Mouse (Mus musculus) B cell, adult (primary cell): ENCODE results near the gene Chil1. TPM values are rescaled to one million over a fixed set of nuclear protein-coding genes. Genes with fewer than 3 reads are reported as not detected.

ENCODE experiments used
- total RNA-seq: library from RNA; stranded (reverse); gene quantifications from 4 replicates; pipeline ENCODE4 v1.2.4, GENCODE M21; 2023; ENCODE audit not compliant: inconsistent age

The Chil1 gene
- 0.80 TPM in 1 of 4 replicates, not detected in the others for total RNA-seq

GRCm38 (mm10) chr1:134182025-134182424 is at the start of gene Chil1:
TSS of gene Chil1 (plus strand) at chr1:134182176.

GRCm38 (mm10) chr1:134193126-134193525 is 11.2 kb downstream of the Chil1 start, which contains the start of gene Mybph:
TSS of gene Mybph (plus strand) at chr1:134193448.

GRCm38 (mm10) chr1:134235391-134235921 is 53.5 kb downstream of the Chil1 start, which contains the start of gene Adora1:
TSS of gene Adora1 (minus strand) at chr1:134235431.

Other genes starting within 250 kb of the Chil1 start
- not detected in 4 replicates for gene Fmod, start 144.9 kb upstream of the Chil1 start, total RNA-seq
- 317 to 383 TPM (median 362 TPM) in 4 replicates for gene Btg2, start 103.1 kb upstream of the Chil1 start, total RNA-seq
- not detected in 4 replicates for gene Chit1, start 70.9 kb upstream of the Chil1 start, total RNA-seq
- gene Mybph, start 11.3 kb downstream of the Chil1 start, total RNA-seq: not detected in 4 replicates
- gene Adora1, start 53.3 kb downstream of the Chil1 start, total RNA-seq: not detected in 4 replicates
- not detected in 4 replicates for gene Myog, start 107.8 kb downstream of the Chil1 start, total RNA-seq
- 1.1 to 2.1 TPM (median 1.6 TPM) in 4 replicates for gene Ppfia4, start 150.8 kb downstream of the Chil1 start, total RNA-seq
- 60.9 to 73.9 TPM (median 64.2 TPM) in 4 replicates for gene Tmem183a, start 179.8 kb downstream of the Chil1 start, total RNA-seq
- gene 4933406M09Rik, start 203.8 kb downstream of the Chil1 start, total RNA-seq: not detected in 4 replicates
- gene Cyb5r1, start 223.4 kb downstream of the Chil1 start, total RNA-seq: 6.1 to 8.8 TPM (median 8.2 TPM) in 4 replicates
- gene Adipor1, start 233.2 kb downstream of the Chil1 start, total RNA-seq: 73.1 to 79.5 TPM (median 77.9 TPM) in 4 replicates